Mouse (Mus musculus) kidney, embryonic 14.5 days (tissue): ENCODE measurements around the gene Cacna1c. TPM values are rescaled to one million over a fixed set of nuclear protein-coding genes. Genes with fewer than 3 reads are reported as not detected.

ENCODE experiments used
- ATAC-seq: fragments of 200-750 bp; cut with Nextera tagmentation; 2 replicates; pipeline ENCODE4 v1.8.0; 2017; ENCODE audit warnings: moderate number of reproducible peaks, mild to moderate bottlenecking, moderate TSS enrichment, moderate library complexity; ENCODE audit not compliant: low FRiP score, low TSS enrichment
- H3K27ac ChIP-seq: fragments of 300-500 bp; sonication (generic); 2 replicates; pipeline ENCODE4 v1.5.1; 2014; ENCODE audit warnings: low read depth, mild to moderate bottlenecking, low read length, moderate library complexity, mixed read lengths
- H3K27me3 ChIP-seq: fragments of 300-500 bp; sonication (generic); 2 replicates; pipeline ENCODE4 v1.6.1; 2014; ENCODE audit warnings: mild to moderate bottlenecking, low read length; ENCODE audit not compliant: control insufficient read depth, insufficient read depth
- H3K36me3 ChIP-seq: fragments of 300-500 bp; sonication (generic); 2 replicates; pipeline ENCODE4 v1.6.1; 2014; ENCODE audit warnings: low read length, mixed read lengths; ENCODE audit not compliant: control insufficient read depth, insufficient read depth
- H3K4me1 ChIP-seq: fragments of 300-500 bp; sonication (generic); 2 replicates; pipeline ENCODE4 v1.6.1; 2014; ENCODE audit warnings: low read length, mixed read lengths; ENCODE audit not compliant: control insufficient read depth, insufficient read depth
- H3K4me2 ChIP-seq: fragments of 300-500 bp; sonication (generic); replicated peaks from 2 replicates; pipeline ENCODE4 v1.6.1; 2014; ENCODE audit warnings: low read depth, mild to moderate bottlenecking, low read length
- H3K4me3 ChIP-seq: fragments of 300-500 bp; sonication (generic); 2 replicates; pipeline ENCODE4 v1.5.1; 2014; ENCODE audit warnings: mild to moderate bottlenecking, low read length
- H3K9ac ChIP-seq: fragments of 300-500 bp; sonication (generic); 2 replicates; pipeline ENCODE4 v1.6.1; 2014; ENCODE audit warnings: low read depth, mild to moderate bottlenecking, low read length, moderate library complexity
- H3K9me3 ChIP-seq: fragments of 300-500 bp; sonication (generic); 2 replicates; pipeline ENCODE4 v1.6.1; 2016; ENCODE audit warnings: low read length; ENCODE audit not compliant: control insufficient read depth
- WGBS: fragments of 180-500 bp; shearing (Covaris S2); extraction: QIAGEN DNeasy Blood & Tissue Kit; methylation state at CpG from one replicate; pipeline ENCODE4 v1.1.7; 2014; 5-methylcytosine and 5-hydroxymethylcytosine counted together
- polyA plus RNA-seq: library from polyadenylated mRNA; unstranded; fragments of >200 nt; fragmentation: Nextera tagmentation; extraction: Ambion mirVana; gene quantifications from 2 replicates; pipeline ENCODE4 v1.2.1, GENCODE M21; 2014

Cacna1c gene
- polyA plus RNA-seq, 1 experiment from 2014 or later, result 3.3 TPM

- Histone ChIP-seq H3K4me2 (no peak overlapping the region), H3K9ac (no peak overlapping the region), H3K27ac (no peak overlapping the region), H3K36me3 (no peaks in the 10 kb centered on the region), H3K4me3 (no peak overlapping the region), H3K4me1 (0 out of 2 replicates have a peak, but pooled peaks cover 4% of the 10 kb centered on the region), H3K27me3 (no peaks in the 10 kb centered on the region), H3K9me3 (peaks cover 8% of the 10 kb centered on the region; the same call in 1 of the 2 replicates)
- no peak for ATAC-seq
- 79% methylated on average over 2 of the region's 2 CpGs for WGBS
These were observed 159.2 kb downstream of the Cacna1c start for GRCm38 (mm10) chr6:119037047-119037446.

- Histone ChIP-seq H3K9me3 (peaks cover 8% of the 10 kb centered on the region; the same call in 1 of the 2 replicates), H3K27me3 (no peaks in the 10 kb centered on the region)
These were observed 160.9 kb downstream of the Cacna1c start for GRCm38 (mm10) chr6:119035361-119035760.

DNA sequence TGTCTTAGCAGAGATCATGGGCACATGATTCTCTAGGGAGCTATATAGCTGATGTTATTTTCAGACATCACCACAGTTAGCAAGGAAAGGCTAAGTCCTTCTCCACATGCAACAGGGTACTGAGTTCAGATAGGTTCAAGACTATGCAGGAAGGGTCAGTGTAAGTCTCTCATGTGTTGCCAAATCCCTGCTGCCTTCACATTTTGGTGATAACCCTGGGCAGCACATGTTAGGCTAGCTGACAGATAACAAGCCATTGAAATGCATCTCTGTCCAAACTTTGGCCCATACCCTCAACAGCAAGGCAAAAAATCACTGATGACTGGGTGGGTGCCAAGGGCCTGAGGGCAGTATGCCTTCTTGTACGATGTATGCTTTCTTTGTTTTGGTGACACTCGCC is 161.3 kb downstream of the Cacna1c start:
- peaks cover 8% of the 10 kb centered on the region; the same call in 1 of the 2 replicates for H3K9me3 ChIP-seq
- H3K4me1 ChIP-seq, result 0 out of 2 replicates have a peak, but pooled peaks cover 4% of the 10 kb centered on the region
- no peak for ATAC-seq
- no peak overlapping the region for H3K4me3 ChIP-seq
- H3K36me3 ChIP-seq, result no peaks in the 10 kb centered on the region
- WGBS, result 93% methylated on average over 2 of the region's 2 CpGs
- H3K9ac ChIP-seq, result no peak overlapping the region
- H3K27me3 ChIP-seq, result no peaks in the 10 kb centered on the region
- no peak overlapping the region for H3K4me2 ChIP-seq
- H3K27ac ChIP-seq, result no peak overlapping the region

More at GRCm38 (mm10) chr6:119035361-119035760, 160.9 kb downstream of the Cacna1c start:
- H3K27ac ChIP-seq, result no peak overlapping the region
- 88% methylated on average over 6 of the region's 6 CpGs for WGBS
- ATAC-seq, result no peak
- H3K9ac ChIP-seq, result no peak overlapping the region
- H3K4me3 ChIP-seq, result no peak overlapping the region
- no peaks in the 10 kb centered on the region for H3K36me3 ChIP-seq
- H3K4me1 ChIP-seq, result 0 out of 2 replicates have a peak, but pooled peaks cover 4% of the 10 kb centered on the region
- H3K4me2 ChIP-seq, result no peak overlapping the region

- no peaks in the 10 kb centered on the region for H3K4me1 ChIP-seq
- no peak overlapping the region for H3K9ac ChIP-seq
- WGBS, result 86% methylated on average over 6 of the region's 6 CpGs
- H3K4me3 ChIP-seq, result no peak overlapping the region
- no peak overlapping the region for H3K27ac ChIP-seq
- no peaks in the 10 kb centered on the region for H3K9me3 ChIP-seq
- H3K36me3 ChIP-seq, result no peaks in the 10 kb centered on the region
- no peak for ATAC-seq
- no peak overlapping the region for H3K4me2 ChIP-seq
- H3K27me3 ChIP-seq, result no peaks in the 10 kb centered on the region
These were observed 168.3 kb downstream of the Cacna1c start for GRCm38 (mm10) chr6:119027880-119028279.

DNA sequence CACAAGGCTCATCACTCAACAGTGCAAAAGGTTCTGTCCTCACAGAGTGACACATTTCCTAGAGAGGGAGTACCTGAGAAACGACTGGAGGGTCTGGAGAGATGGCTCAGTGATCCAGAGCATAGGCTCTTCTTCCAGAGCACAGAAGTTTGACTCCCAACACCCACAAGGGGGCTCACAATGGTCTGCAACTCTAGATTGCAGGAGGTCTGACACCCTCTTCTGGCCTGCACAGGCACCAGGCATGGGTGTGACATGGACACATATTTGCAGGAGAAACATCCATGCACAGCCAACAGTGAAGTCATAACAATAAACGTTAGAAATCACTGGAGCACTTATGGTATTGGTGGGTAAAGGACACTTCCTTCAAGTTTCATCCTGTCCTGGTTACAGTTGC is 173.4 kb downstream of the Cacna1c start:
- Histone ChIP-seq H3K9me3 (no peaks in the 10 kb centered on the region), H3K9ac (no peak overlapping the region), H3K4me1 (no peaks in the 10 kb centered on the region), H3K27ac (no peak overlapping the region), H3K36me3 (no peaks in the 10 kb centered on the region), H3K4me2 (no peak overlapping the region), H3K27me3 (no peaks in the 10 kb centered on the region), H3K4me3 (no peak overlapping the region)
- 55% methylated on average over 2 of the region's 2 CpGs for WGBS
- ATAC-seq, result no peak

- no peaks in the 10 kb centered on the region for H3K4me1 ChIP-seq
- ATAC-seq, result no peak
- H3K36me3 ChIP-seq, result no peaks in the 10 kb centered on the region
- H3K4me2 ChIP-seq, result no peak overlapping the region
- H3K27me3 ChIP-seq, result no peaks in the 10 kb centered on the region
- H3K27ac ChIP-seq, result no peak overlapping the region
- no peak overlapping the region for H3K4me3 ChIP-seq
- H3K9me3 ChIP-seq, result no peaks in the 10 kb centered on the region
- 63% methylated on average over 8 of the region's 8 CpGs for WGBS
- no peak overlapping the region for H3K9ac ChIP-seq
These were observed 175.0 kb downstream of the Cacna1c start for GRCm38 (mm10) chr6:119021226-119021625.

DNA sequence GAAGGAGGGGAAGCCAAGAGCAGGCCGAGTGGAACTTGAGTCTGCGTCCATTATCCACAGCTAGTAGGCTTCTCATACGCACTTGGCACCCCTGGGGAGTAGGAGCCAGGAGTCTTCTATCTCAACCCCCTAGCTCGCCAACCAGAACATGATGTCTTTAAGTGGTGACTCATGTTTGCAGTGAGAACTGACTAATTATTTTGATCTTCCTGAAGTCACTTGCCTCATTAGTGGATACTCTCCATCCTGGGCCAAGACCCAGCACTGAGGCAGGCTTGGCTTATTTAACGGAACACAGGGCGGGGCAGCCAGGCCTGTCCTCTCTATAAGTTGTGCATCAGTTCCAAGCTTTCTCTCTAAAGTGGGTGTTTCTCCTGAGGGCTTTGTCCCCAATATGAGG is 177.3 kb downstream of the Cacna1c start:
- no peak for ATAC-seq

GRCm38 (mm10) chr6:119018256-119018655 is 178.0 kb downstream of the Cacna1c start:
- H3K27me3 ChIP-seq, result no peaks in the 10 kb centered on the region
- H3K4me3 ChIP-seq, result no peak overlapping the region
- no peak for ATAC-seq
- no peak overlapping the region for H3K9ac ChIP-seq
- no peaks in the 10 kb centered on the region for H3K36me3 ChIP-seq
- no peak overlapping the region for H3K4me2 ChIP-seq
- 96% methylated on average over 2 of the region's 2 CpGs for WGBS
- no peaks in the 10 kb centered on the region for H3K9me3 ChIP-seq
- H3K4me1 ChIP-seq, result no peaks in the 10 kb centered on the region
- H3K27ac ChIP-seq, result no peak overlapping the region

More for the DNA sequence above, 177.3 kb downstream of the Cacna1c start:
- Histone ChIP-seq H3K9me3 (no peaks in the 10 kb centered on the region), H3K27me3 (no peaks in the 10 kb centered on the region), H3K9ac (no peak overlapping the region), H3K27ac (no peak overlapping the region), H3K4me2 (no peak overlapping the region), H3K36me3 (no peaks in the 10 kb centered on the region), H3K4me3 (no peak overlapping the region), H3K4me1 (no peaks in the 10 kb centered on the region)
- 99% methylated on average over 6 of the region's 6 CpGs for WGBS

GRCm38 (mm10) chr6:119017498-119017897 is 178.7 kb downstream of the Cacna1c start:
- Histone ChIP-seq H3K4me2 (no peak overlapping the region), H3K4me1 (no peaks in the 10 kb centered on the region), H3K27ac (no peak overlapping the region), H3K27me3 (no peaks in the 10 kb centered on the region), H3K36me3 (no peaks in the 10 kb centered on the region), H3K9ac (no peak overlapping the region), H3K9me3 (no peaks in the 10 kb centered on the region), H3K4me3 (no peak overlapping the region)
- WGBS, result 86% methylated on average over 10 of the region's 10 CpGs
- no peak for ATAC-seq
